Mouse (Mus musculus): ENCODE data around the gene Tmem247.

- TF ChIP-seq CTCF (IDR thresholded peaks at IDR 0.05; ENCODE audit: low read depth, low read length), result no peak
- no peak for TF ChIP-seq POLR2AphosphoS5 (IDR thresholded peaks at IDR 0.05; ENCODE audit: insufficient replicate concordance, low read depth, low read length)
- TF ChIP-seq GATA1 (IDR thresholded peaks at IDR 0.05; ENCODE audit: borderline replicate concordance, low read length), result no peak
- TF ChIP-seq GATA2 (IDR thresholded peaks at IDR 0.05; ENCODE audit: borderline replicate concordance, low read depth, low read length), result no peak
Measured at GRCm38 (mm10) chr17:86947840-86948796, 31.0 kb downstream of the Tmem247 start, which contains the start of gene Atp6v1e2.
